Mouse (Mus musculus) heart, embryonic 15.5 days (tissue): ENCODE measurements around the gene Rbmxl2. TPM values are rescaled to one million over a fixed set of nuclear protein-coding genes. Genes with fewer than 3 reads are reported as not detected.

Experiments used
- ATAC-seq: fragments of 200-750 bp; cut with Nextera tagmentation; replicated peaks from 2 replicates; pipeline ENCODE4 v1.8.0; 2017; ENCODE audit warnings: low read depth, moderate TSS enrichment; ENCODE audit not compliant: insufficient number of reproducible peaks, insufficient read depth, low FRiP score
- H3K27ac ChIP-seq: fragments of 300-500 bp; sonication (generic); 2 replicates; pipeline ENCODE4 v1.5.1; 2015; ENCODE audit warnings: mild to moderate bottlenecking, inconsistent platforms
- H3K27me3 ChIP-seq: fragments of 300-500 bp; sonication (generic); 2 replicates; pipeline ENCODE4 v1.6.1; 2015; ENCODE audit warnings: inconsistent platforms
- H3K36me3 ChIP-seq: fragments of 300-500 bp; sonication (generic); 2 replicates; pipeline ENCODE4 v1.6.1; 2015; ENCODE audit warnings: mild to moderate bottlenecking, inconsistent platforms
- H3K4me1 ChIP-seq: fragments of 300-500 bp; sonication (generic); replicated peaks from 2 replicates; pipeline ENCODE4 v1.6.1; 2015; ENCODE audit warnings: inconsistent platforms
- H3K4me2 ChIP-seq: fragments of 300-500 bp; sonication (generic); 2 replicates; pipeline ENCODE4 v1.6.1; 2015; ENCODE audit warnings: inconsistent platforms, mild to moderate bottlenecking, moderate library complexity
- H3K4me3 ChIP-seq: fragments of 300-500 bp; sonication (generic); 2 replicates; pipeline ENCODE4 v1.5.1; 2015; ENCODE audit warnings: mild to moderate bottlenecking, inconsistent platforms
- H3K9ac ChIP-seq: fragments of 300-500 bp; sonication (generic); 2 replicates; pipeline ENCODE4 v1.6.1; 2015; ENCODE audit warnings: mild to moderate bottlenecking, inconsistent platforms
- H3K9me3 ChIP-seq: fragments of 300-500 bp; sonication (generic); replicated peaks from 2 replicates; pipeline ENCODE4 v1.6.1; 2016; ENCODE audit warnings: inconsistent platforms
- WGBS: fragments of 180-500 bp; shearing (Covaris S2); methylation state at CpG from one replicate; pipeline ENCODE4 v1.1.7; 2015; ENCODE audit warnings: mixed read lengths; 5-methylcytosine and 5-hydroxymethylcytosine counted together
- polyA plus RNA-seq: library from polyadenylated mRNA; unstranded; fragments of >200 nt; fragmentation: Nextera tagmentation; extraction: Ambion mirVana; gene quantifications from 2 replicates; pipeline ENCODE4 v1.2.1, GENCODE M21; 2015

The Rbmxl2 gene
- polyA plus RNA-seq, 1 experiment from 2014 or later: not detected

DNA sequence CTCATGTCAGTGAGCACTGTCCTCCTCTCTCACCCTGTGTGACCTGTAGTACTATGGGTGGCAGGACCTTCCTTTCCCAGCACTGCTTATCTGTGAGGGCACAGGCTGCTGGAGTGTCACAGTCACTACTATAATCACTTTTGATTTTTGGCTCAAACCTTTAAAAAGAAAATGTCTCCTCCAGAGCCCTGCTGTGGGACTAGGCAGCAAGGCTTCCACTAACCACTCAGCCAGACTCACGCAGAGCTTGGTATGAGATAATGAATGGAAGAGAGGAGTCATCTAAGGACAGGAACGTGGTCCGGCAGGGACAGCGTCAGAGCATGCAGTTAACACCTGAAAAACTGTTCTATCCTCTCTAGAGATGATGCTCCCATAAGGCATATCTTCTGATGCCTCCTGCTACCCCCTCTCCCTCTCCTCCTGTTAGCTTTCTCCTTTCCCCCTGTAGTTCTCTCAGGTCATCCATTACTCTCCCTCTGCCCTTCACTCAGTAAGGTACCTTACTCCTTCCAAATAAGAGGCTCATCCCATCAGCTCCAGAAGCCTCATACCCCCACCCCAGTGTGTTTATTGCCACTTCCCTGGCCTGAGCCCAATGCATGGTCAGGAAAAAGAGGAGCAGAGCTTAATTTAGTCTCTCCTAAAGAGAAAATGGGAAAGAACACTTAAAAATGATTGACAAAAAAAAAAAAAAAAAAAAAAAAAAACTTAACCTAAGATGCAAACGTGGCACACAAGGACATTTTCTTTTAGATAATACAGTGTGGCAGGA lies 41.2 kb downstream of the Rbmxl2 start:
- Histone ChIP-seq H3K27me3 (no peaks in the 10 kb centered on the region), H3K9ac (no peak overlapping the region), H3K4me1 (no peaks in the 10 kb centered on the region), H3K4me2 (no peak overlapping the region), H3K9me3 (no peaks in the 10 kb centered on the region), H3K27ac (no peak overlapping the region), H3K4me3 (no peak overlapping the region), H3K36me3 (no peaks in the 10 kb centered on the region)
- no peak for ATAC-seq
- WGBS: 64% methylated on average over 5 of the region's 5 CpGs

DNA sequence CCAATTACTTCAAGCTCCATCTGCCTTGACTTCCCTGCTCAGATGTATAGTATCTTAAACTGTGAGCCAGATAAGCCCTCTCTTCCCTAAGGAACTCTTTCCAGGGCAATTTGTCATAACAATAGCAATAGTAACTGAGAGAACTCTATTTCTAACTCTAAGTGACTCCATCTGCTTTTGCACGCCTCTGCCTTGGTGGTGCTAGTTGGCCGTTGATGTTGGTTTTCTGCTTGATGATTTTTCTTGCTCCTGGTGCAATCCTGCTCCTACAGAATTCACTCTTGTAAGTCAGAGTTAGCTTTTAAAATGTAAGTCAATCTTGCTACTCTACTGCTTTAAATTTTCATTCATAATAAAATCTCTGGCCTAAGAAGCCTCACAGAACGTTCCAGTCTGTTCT lies 44.1 kb downstream of the Rbmxl2 start:
- no peak overlapping the region for H3K4me2 ChIP-seq
- no peaks in the 10 kb centered on the region for H3K9me3 ChIP-seq
- ATAC-seq: no peak
- H3K9ac ChIP-seq: no peak overlapping the region
- H3K36me3 ChIP-seq: no peaks in the 10 kb centered on the region
- H3K27ac ChIP-seq: no peak overlapping the region
- no peaks in the 10 kb centered on the region for H3K4me1 ChIP-seq
- H3K4me3 ChIP-seq: no peak overlapping the region
- no peaks in the 10 kb centered on the region for H3K27me3 ChIP-seq
- 78% methylated on average over 3 of the region's 3 CpGs for WGBS

DNA sequence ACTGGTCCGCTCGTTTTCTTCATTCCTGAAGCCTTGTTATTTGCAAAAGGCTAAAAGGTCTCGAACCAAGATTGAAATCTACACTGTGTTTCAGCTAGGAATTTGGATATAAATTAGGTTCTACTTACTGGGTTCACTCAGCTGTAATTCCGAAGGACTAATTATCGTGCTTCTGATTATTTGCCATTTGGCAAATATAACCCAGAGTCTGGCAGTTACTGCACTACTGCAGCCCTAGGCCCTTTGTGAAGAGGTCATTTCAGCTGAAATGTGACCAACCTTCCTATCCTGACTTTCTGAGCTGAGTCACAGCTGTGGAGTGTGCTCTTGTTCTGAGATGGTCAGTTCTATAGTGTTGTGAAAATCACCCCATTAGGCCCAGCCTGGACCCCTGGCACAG lies 50.7 kb downstream of the Rbmxl2 start:
- WGBS: 77% methylated on average over 5 of the region's 5 CpGs
- Histone ChIP-seq H3K4me1 (no peaks in the 10 kb centered on the region), H3K9ac (no peak overlapping the region)

More for the DNA sequence above, 50.7 kb downstream of the Rbmxl2 start:
- Histone ChIP-seq H3K4me3 (no peak overlapping the region), H3K27ac (no peak overlapping the region), H3K36me3 (no peaks in the 10 kb centered on the region), H3K4me2 (no peak overlapping the region), H3K27me3 (no peaks in the 10 kb centered on the region), H3K9me3 (no peaks in the 10 kb centered on the region)
- ATAC-seq: no peak

Other genes starting within 250 kb of the Rbmxl2 start
- not detected in 2 replicates for gene Olfr6, start 245.5 kb upstream of the Rbmxl2 start, polyA plus RNA-seq
- not detected in 2 replicates for gene Olfr711, start 234.0 kb upstream of the Rbmxl2 start, polyA plus RNA-seq
- not detected in 2 replicates for gene Olfr2, start 203.4 kb upstream of the Rbmxl2 start, polyA plus RNA-seq
- not detected in 2 replicates for gene Olfr713, start 178.3 kb upstream of the Rbmxl2 start, polyA plus RNA-seq
- not detected in 2 replicates for gene Olfr714, start 138.5 kb upstream of the Rbmxl2 start, polyA plus RNA-seq
- gene Olfr17, start 116.2 kb upstream of the Rbmxl2 start, polyA plus RNA-seq: not detected in 2 replicates
- not detected in 2 replicates for gene Olfr715b, start 99.1 kb upstream of the Rbmxl2 start, polyA plus RNA-seq
- gene Olfr715, start 78.4 kb upstream of the Rbmxl2 start, polyA plus RNA-seq: not detected in 2 replicates
- gene Olfr716, start 71.1 kb upstream of the Rbmxl2 start, polyA plus RNA-seq: not detected in 2 replicates
- not detected in 2 replicates for gene Nlrp14, start 42.5 kb upstream of the Rbmxl2 start, polyA plus RNA-seq
- 0.31 and 0.86 TPM in 2 replicates for gene Syt9, start 161.3 kb downstream of the Rbmxl2 start, polyA plus RNA-seq